Mouse (Mus musculus) MEL (cell line): ENCODE results near the gene Tcaf1. TPM values are rescaled to one million over a fixed set of nuclear protein-coding genes. Genes with fewer than 3 reads are reported as not detected.

Experiments
- DNase-seq: peaks from one replicate; pipeline ENCODE4 v3.0.0; 2011; ENCODE audit warnings: low read depth, low spot score
- H3K27ac ChIP-seq: 2 replicates; pipeline ENCODE4 v1.5.1; 2012; ENCODE audit warnings: low read depth, mild to moderate bottlenecking, control low read depth, low read length, moderate library complexity; ENCODE audit not compliant: control insufficient read depth
- H3K27me3 ChIP-seq, 2 experiments: fragments of 150-350 bp in 1 of 2; sonication (generic) in 1 of 2; 2 replicates each; pipeline ENCODE4 v1.6.1; 2012; ENCODE audit warnings: low read length in 2 of 2, mild to moderate bottlenecking in 2 of 2, improper control_type of control experiment in 1 of 2, moderate library complexity in 1 of 2; ENCODE audit not compliant: insufficient read depth in 2 of 2, control insufficient read depth in 1 of 2
- H3K36me3 ChIP-seq, 2 experiments: 2 replicates each; pipeline ENCODE4 v1.6.1; 2012 to 2014; ENCODE audit warnings: low read length in 2 of 2, improper control_type of control experiment in 1 of 2, inconsistent platforms in 1 of 2, mild to moderate bottlenecking in 1 of 2; ENCODE audit not compliant: insufficient read depth in 2 of 2, control insufficient read depth in 1 of 2
- H3K4me1 ChIP-seq, 2 experiments: fragments of 150-350 bp in 1 of 2; sonication (generic) in 1 of 2; 2 replicates each; pipeline ENCODE4 v1.6.1; 2012; ENCODE audit warnings: low read length in 2 of 2, improper control_type of control experiment in 1 of 2, mild to moderate bottlenecking in 1 of 2; ENCODE audit not compliant: insufficient read depth in 2 of 2, control insufficient read depth in 1 of 2
- H3K4me3 ChIP-seq, 2 experiments: fragments of 150-350 bp in 1 of 2; sonication (generic) in 1 of 2; 2 replicates each; pipeline ENCODE4 v1.5.1; 2012; ENCODE audit warnings: low read depth in 2 of 2, low read length in 2 of 2, mild to moderate bottlenecking in 2 of 2, moderate library complexity in 2 of 2, control low read depth in 1 of 2, improper control_type of control experiment in 1 of 2; ENCODE audit not compliant: control insufficient read depth in 1 of 2, insufficient read depth in 1 of 2
- H3K79me2 ChIP-seq: 2 replicates; pipeline ENCODE4 v1.6.1; 2012; ENCODE audit warnings: mild to moderate bottlenecking, low read length, moderate library complexity; ENCODE audit not compliant: control insufficient read depth, poor library complexity, insufficient read depth
- H3K9ac ChIP-seq: 2 replicates; pipeline ENCODE4 v1.6.1; 2012; ENCODE audit warnings: low read depth, mild to moderate bottlenecking, control low read depth, low read length, moderate library complexity; ENCODE audit not compliant: control insufficient read depth, poor library complexity, severe bottlenecking
- H3K9me3 ChIP-seq: fragments of 150-350 bp; sonication (generic); replicated peaks from 2 replicates; pipeline ENCODE4 v1.6.1; 2012; ENCODE audit warnings: mild to moderate bottlenecking, low read length, improper control_type of control experiment, moderate library complexity; ENCODE audit not compliant: insufficient read depth
- CHD1 ChIP-seq: IDR thresholded peaks from 2 replicates; pipeline ENCODE4 v1.6.1; 2012; ENCODE audit warnings: low read depth, mild to moderate bottlenecking, inconsistent platforms, low read length, improper control_type of control experiment
- CHD2 ChIP-seq: IDR thresholded peaks from 2 replicates; pipeline ENCODE4 v1.6.1; 2011; ENCODE audit warnings: low read length, improper control_type of control experiment
- CTCF ChIP-seq, 3 experiments: IDR thresholded peaks in 2 of 3; conservative IDR thresholded peaks in 1 of 3; 2 replicates each; pipeline ENCODE4 v1.5.1; 2011 to 2012; ENCODE audit warnings: low read length in 3 of 3, low read depth in 2 of 3, mild to moderate bottlenecking in 2 of 3, improper control_type of control experiment in 1 of 3, inconsistent platforms in 1 of 3, mixed read lengths in 1 of 3, moderate library complexity in 1 of 3; ENCODE audit not compliant: control insufficient read depth in 1 of 3, insufficient read depth in 1 of 3, poor library complexity in 1 of 3, severe bottlenecking in 1 of 3
- E2F4 ChIP-seq: IDR thresholded peaks from 2 replicates; pipeline ENCODE4 v1.6.1; 2011; ENCODE audit warnings: low read depth, low read length, improper control_type of control experiment, borderline replicate concordance
- EP300 ChIP-seq, 2 experiments: IDR thresholded peaks; 2 replicates each; pipeline ENCODE4 v1.6.1; 2011; ENCODE audit warnings: improper control_type of control experiment in 2 of 2, low read length in 2 of 2, low read depth in 1 of 2, mild to moderate bottlenecking in 1 of 2
- ETS1 ChIP-seq: IDR thresholded peaks from 2 replicates; pipeline ENCODE4 v1.6.1; 2012; ENCODE audit warnings: low read depth, mild to moderate bottlenecking, inconsistent platforms, low read length, improper control_type of control experiment, moderate library complexity
- GATA1 ChIP-seq: IDR thresholded peaks from 2 replicates; pipeline ENCODE4 v1.6.1; 2011; ENCODE audit warnings: low read depth, low read length, improper control_type of control experiment
- HCFC1 ChIP-seq: IDR thresholded peaks from 2 replicates; pipeline ENCODE4 v1.6.1; 2012; ENCODE audit warnings: low read depth, mild to moderate bottlenecking, inconsistent platforms, low read length, improper control_type of control experiment, moderate library complexity
- MAFK ChIP-seq: IDR thresholded peaks from 2 replicates; pipeline ENCODE4 v1.6.1; 2011; ENCODE audit warnings: low read depth, mild to moderate bottlenecking, low read length, improper control_type of control experiment, borderline replicate concordance
- MAX ChIP-seq: IDR thresholded peaks from 2 replicates; pipeline ENCODE4 v1.6.1; 2011; ENCODE audit warnings: low read length, improper control_type of control experiment
- MEF2A ChIP-seq: IDR thresholded peaks from 2 replicates; pipeline ENCODE4 v1.6.1; 2014; ENCODE audit warnings: low read depth, mild to moderate bottlenecking, inconsistent platforms, low read length, improper control_type of control experiment; ENCODE audit not compliant: poor library complexity, insufficient replicate concordance, severe bottlenecking; ENCODE audit errors: extremely low read depth
- MYC ChIP-seq: IDR thresholded peaks from 2 replicates; pipeline ENCODE4 v1.6.1; 2011; ENCODE audit warnings: low read depth, mild to moderate bottlenecking, low read length, improper control_type of control experiment, moderate library complexity
- NELFE ChIP-seq: IDR thresholded peaks from 2 replicates; pipeline ENCODE4 v1.6.1; 2011; ENCODE audit warnings: low read depth, low read length, improper control_type of control experiment
- RAD21 ChIP-seq: IDR thresholded peaks from 2 replicates; pipeline ENCODE4 v1.6.1; 2011; ENCODE audit warnings: mild to moderate bottlenecking, low read depth, low read length, improper control_type of control experiment
- SMC3 ChIP-seq: IDR thresholded peaks from 2 replicates; pipeline ENCODE4 v1.6.1; 2011; ENCODE audit warnings: low read depth, low read length, improper control_type of control experiment
- TAL1 ChIP-seq: IDR thresholded peaks from 2 replicates; pipeline ENCODE4 v1.6.1; 2012; ENCODE audit warnings: mild to moderate bottlenecking, inconsistent platforms, low read length, moderate library complexity, mixed read lengths
- TBP ChIP-seq: IDR thresholded peaks from 2 replicates; pipeline ENCODE4 v1.8.0; 2011; ENCODE audit warnings: low read depth, low read length, improper control_type of control experiment
- TCF12 ChIP-seq: IDR thresholded peaks from 2 replicates; pipeline ENCODE4 v1.6.1; 2014; ENCODE audit warnings: low read depth, mild to moderate bottlenecking, inconsistent platforms, low read length, improper control_type of control experiment, moderate library complexity
- ZKSCAN1 ChIP-seq: IDR thresholded peaks from 2 replicates; pipeline ENCODE4 v1.6.1; 2012; ENCODE audit warnings: low read depth, mild to moderate bottlenecking, inconsistent platforms, low read length, improper control_type of control experiment, moderate library complexity
- ZMIZ1 ChIP-seq: IDR thresholded peaks from 2 replicates; pipeline ENCODE4 v1.6.1; 2012; ENCODE audit warnings: low read depth, mild to moderate bottlenecking, inconsistent platforms, low read length, improper control_type of control experiment, moderate library complexity
- polyA plus RNA-seq, 2 experiments: library from polyadenylated mRNA; stranded (reverse) in 1 of 2; unstranded in 1 of 2; fragments of >175 nt in 1 of 2; fragments of >200 nt in 1 of 2; gene quantifications; 2 replicates each; pipeline versions ENCODE4 v1.2.1 to v1.2.4; 2012; ENCODE audit warnings: low replicate concordance in 2 of 2, low read depth in 1 of 2; ENCODE audit not compliant: insufficient read length in 2 of 2, insufficient read depth in 1 of 2, missing spikeins in 1 of 2
- total RNA-seq: library from RNA; depleted of rRNA; stranded (reverse); fragments of 300-350 nt; gene quantifications from 2 replicates; pipeline ENCODE4 v1.2.3, GENCODE M21; 2012

The Tcaf1 gene
- total and polyA plus RNA-seq, 3 experiments = not detected

DNA sequence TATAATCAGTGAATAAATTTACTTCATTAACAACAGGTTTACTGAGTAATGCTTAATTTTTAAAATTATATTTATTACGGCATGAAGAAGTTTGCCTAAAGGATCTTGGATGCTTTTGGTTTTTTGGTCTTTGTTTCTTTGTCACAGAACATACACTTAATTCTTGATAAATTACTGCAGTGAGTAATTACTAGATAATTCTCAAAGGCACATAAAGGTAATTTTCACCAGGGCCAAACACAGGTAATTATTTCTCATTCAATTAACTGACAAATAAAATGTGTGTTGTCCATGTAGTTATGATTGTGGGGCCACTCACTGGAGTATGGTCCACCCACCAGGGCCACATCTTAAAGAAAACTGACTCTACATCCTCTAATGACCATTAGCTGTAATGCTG is 29.2 kb upstream of the Tcaf1 start, which contains the start of gene Olfr453:
Olfr453 (plus strand) TSS at position 301 of the 400 bp plus-strand sequence.
- TF ChIP-seq SMC3 (no peak), CHD2 (no peak), MYC (no peak), CTCF (IDR thresholded peaks at IDR 0.05 in 2 of 3, conservative IDR thresholded peaks at IDR 0.05 in 1 of 3; ENCODE audit: control insufficient read depth in 1 of 3, insufficient read depth in 1 of 3, low read depth in 2 of 3, low read length in 3 of 3, poor library complexity in 1 of 3, severe bottlenecking in 1 of 3) (no peak)

DNA sequence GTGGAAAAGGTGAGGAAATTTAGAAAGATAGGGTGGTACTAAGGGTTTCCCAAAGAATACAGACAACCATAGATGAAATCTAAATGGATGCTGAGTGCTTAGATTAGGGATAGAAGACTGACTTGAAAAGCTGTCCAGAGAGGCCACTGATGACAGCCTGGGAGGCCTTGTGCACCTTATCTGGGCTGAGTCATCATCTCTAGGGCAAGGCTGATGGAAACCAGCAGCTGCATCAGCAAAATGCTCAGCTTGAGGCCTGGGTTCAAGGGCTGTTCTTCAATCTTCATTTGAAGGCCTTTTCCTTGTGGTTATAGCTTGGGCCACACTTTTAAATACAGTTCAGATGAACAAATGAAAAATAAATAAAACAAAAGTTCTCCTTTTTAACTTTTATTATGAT is 8.1 kb upstream of the Tcaf1 start:
- H3K4me3 ChIP-seq = no peak overlapping the region
- H3K79me2 ChIP-seq = no peaks in the 10 kb centered on the region
- no peak overlapping the region for H3K27ac ChIP-seq
- H3K27me3 ChIP-seq = no peaks in the 10 kb centered on the region
- no peak overlapping the region for H3K9ac ChIP-seq
- H3K36me3 ChIP-seq = no peaks in the 10 kb centered on the region
- H3K9me3 ChIP-seq = no peaks in the 10 kb centered on the region
- TF ChIP-seq MAFK = no peak
- no peak for TF ChIP-seq ZKSCAN1
- no peak for TF ChIP-seq E2F4
- TF ChIP-seq MYC = no peak
- no peak for TF ChIP-seq ETS1
- no peak for TF ChIP-seq NELFE
- no peak for TF ChIP-seq ZMIZ1
- no peak for TF ChIP-seq TBP
- TF ChIP-seq MAX = no peak
- no peak for TF ChIP-seq TCF12
- TF ChIP-seq RAD21 = no peak
- no peak for TF ChIP-seq SMC3
- no peak for TF ChIP-seq EP300 (IDR thresholded peaks at IDR 0.05; ENCODE audit: low read depth in 1 of 2, low read length in 2 of 2)
- TF ChIP-seq GATA1 = no peak
- TF ChIP-seq TAL1 = no peak
- no peak for TF ChIP-seq CHD1
- TF ChIP-seq MEF2A = no peak
- TF ChIP-seq HCFC1 = no peak
- H3K4me1 ChIP-seq = no peaks in the 10 kb centered on the region
- no peak for DNase-seq

More for the DNA sequence above, 29.2 kb upstream of the Tcaf1 start, which contains the start of gene Olfr453:
- no peaks in the 10 kb centered on the region for H3K4me1 ChIP-seq
- no peak within 1 kb of the TSS for H3K9ac ChIP-seq
- no peak within 1 kb of the TSS for H3K4me3 ChIP-seq
- DNase-seq = no peak
- H3K36me3 ChIP-seq = no peaks in the 10 kb centered on the region
- no peaks in the 10 kb centered on the region for H3K27me3 ChIP-seq
- H3K27ac ChIP-seq = no peak within 1 kb of the TSS
- no peaks in the 10 kb centered on the region for H3K79me2 ChIP-seq
- no peaks in the 10 kb centered on the region for H3K9me3 ChIP-seq
